Mouse (Mus musculus) lung, postnatal 0 days (tissue): ENCODE data around the gene Larp1. TPM values are rescaled to one million over a fixed set of nuclear protein-coding genes. Genes with fewer than 3 reads are reported as not detected.

ENCODE experiments used
- ATAC-seq: fragments of 200-750 bp; cut with Nextera tagmentation; 2 replicates; pipeline ENCODE4 v1.8.0; 2017; ENCODE audit warnings: moderate library complexity
- DNase-seq: peaks from one replicate; pipeline ENCODE4 v3.0.0-alpha.2; 2016; ENCODE audit warnings: low spot score
- H3K27ac ChIP-seq: fragments of 300-500 bp; sonication (generic); 2 replicates; pipeline ENCODE4 v1.5.1; 2014; ENCODE audit warnings: antibody characterized with exemption, mild to moderate bottlenecking, low read length, mixed read lengths
- H3K27me3 ChIP-seq: fragments of 300-500 bp; sonication (generic); replicated peaks from 2 replicates; pipeline ENCODE4 v1.6.1; 2014; ENCODE audit warnings: low read length, mixed read lengths; ENCODE audit not compliant: insufficient read depth
- H3K36me3 ChIP-seq: fragments of 300-500 bp; sonication (generic); 2 replicates; pipeline ENCODE4 v1.6.1; 2014; ENCODE audit warnings: low read length, mixed read lengths; ENCODE audit not compliant: insufficient read depth
- H3K4me1 ChIP-seq: fragments of 300-500 bp; sonication (generic); 2 replicates; pipeline ENCODE4 v1.6.1; 2014; ENCODE audit warnings: antibody characterized with exemption, low read depth, low read length, mixed read lengths; ENCODE audit not compliant: insufficient read depth
- H3K4me2 ChIP-seq: fragments of 300-500 bp; sonication (generic); replicated peaks from 2 replicates; pipeline ENCODE4 v1.6.1; 2014; ENCODE audit warnings: low read depth, mild to moderate bottlenecking, low read length, moderate library complexity, mixed read lengths
- H3K4me3 ChIP-seq: fragments of 300-500 bp; sonication (generic); 2 replicates; pipeline ENCODE4 v1.5.1; 2014; ENCODE audit warnings: low read depth, low read length
- H3K9ac ChIP-seq: fragments of 300-500 bp; sonication (generic); replicated peaks from 2 replicates; pipeline ENCODE4 v1.6.1; 2014; ENCODE audit warnings: low read depth, mild to moderate bottlenecking
- H3K9me3 ChIP-seq: fragments of 300-500 bp; sonication (generic); 2 replicates; pipeline ENCODE4 v1.6.1; 2016; ENCODE audit warnings: low read length, mixed read lengths
- CTCF ChIP-seq: IDR thresholded peaks from 2 replicates; pipeline ENCODE4 v1.5.1; 2016; ENCODE audit warnings: antibody characterized with exemption, mild to moderate bottlenecking
- EP300 ChIP-seq: IDR thresholded peaks from 2 replicates; pipeline ENCODE4 v1.6.1; 2016; ENCODE audit warnings: antibody characterized with exemption, mild to moderate bottlenecking, control low read depth
- WGBS: fragments of 180-500 bp; shearing (Covaris S2); extraction: QIAGEN DNeasy Blood & Tissue Kit; methylation state at CpG from one replicate; pipeline ENCODE4 v1.1.7; 2014; 5-methylcytosine and 5-hydroxymethylcytosine counted together
- polyA plus RNA-seq: library from polyadenylated mRNA; unstranded; fragments of >200 nt; fragmentation: Nextera tagmentation; extraction: Ambion mirVana; gene quantifications from 2 replicates; pipeline ENCODE4 v1.2.1, GENCODE M21; 2015

The Larp1 gene
- 10.3 and 11.6 TPM in 2 replicates for polyA plus RNA-seq

DNA sequence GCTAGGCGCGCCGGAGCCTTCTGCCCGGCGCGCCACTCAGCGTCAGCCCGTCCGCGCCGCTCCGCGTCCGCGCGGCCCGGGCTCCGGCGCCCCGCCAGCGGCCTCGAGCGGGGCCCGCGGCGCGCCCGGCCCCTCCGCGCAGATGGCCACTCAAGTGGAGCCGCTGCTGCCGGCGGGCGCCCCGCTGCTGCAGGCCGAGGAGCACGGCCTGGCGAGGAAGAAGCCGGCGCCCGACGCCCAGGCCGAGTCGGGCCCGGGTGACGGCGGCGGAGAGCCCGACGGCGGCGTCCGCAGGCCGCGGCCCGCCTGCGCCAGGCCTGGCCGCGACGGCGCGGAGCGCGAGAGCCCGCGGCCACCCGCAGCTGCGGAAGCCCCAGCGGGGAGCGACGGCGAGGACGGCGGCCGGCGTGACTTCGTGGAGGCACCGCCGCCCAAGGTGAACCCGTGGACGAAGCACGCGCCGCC is at the start of gene Larp1:
TSS of gene Larp1 (plus strand) at position 14 of the 465 bp plus-strand sequence.
- WGBS = under 1% methylated on average over 55 of the region's 84 CpGs
- H3K9me3 ChIP-seq = no peaks in the 10 kb centered on the region

DNA sequence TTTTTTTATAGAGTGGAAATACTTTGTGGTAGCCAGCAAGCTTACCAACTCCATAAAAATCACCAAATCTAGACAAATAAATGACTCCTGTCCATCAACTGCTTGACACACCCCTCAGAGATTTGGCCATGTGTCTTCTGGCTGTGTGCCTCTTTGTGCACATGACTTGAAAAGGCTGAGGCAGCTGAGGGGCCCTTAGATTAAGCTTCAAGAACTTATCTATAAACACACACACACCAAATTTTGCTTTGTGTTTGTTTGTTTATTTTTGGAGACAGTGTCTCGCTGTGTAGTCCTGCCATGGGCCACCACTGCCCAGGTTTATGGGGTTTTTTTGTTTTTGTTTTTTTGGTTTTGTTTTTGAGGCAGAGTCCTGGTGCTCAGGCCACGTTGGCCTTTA is 48.9 kb upstream of the Larp1 start:
- Histone ChIP-seq H3K27me3 (no peaks in the 10 kb centered on the region), H3K4me2 (no peak overlapping the region), H3K36me3 (no peaks in the 10 kb centered on the region), H3K4me1 (peaks cover 3% of the 10 kb centered on the region; the same call in 1 of the 2 replicates), H3K9ac (no peak overlapping the region), H3K4me3 (no peak overlapping the region), H3K27ac (no peak overlapping the region), H3K9me3 (no peaks in the 10 kb centered on the region)
- no peak for ATAC-seq
- peak; percentile 4 for DNase-seq
- 73% methylated on average over 2 of the region's 2 CpGs for WGBS
- TF ChIP-seq EP300 (no peak), CTCF (no peak)

More for the DNA sequence above, at the start of gene Larp1:
- peak within 1 kb of the TSS; percentile 84 for H3K4me3 ChIP-seq
- peaks cover 14% of the 10 kb centered on the region for H3K4me1 ChIP-seq
- peak within 1 kb of the TSS; percentile 81 for H3K4me2 ChIP-seq
- peak within 1 kb of the TSS; percentile 86 for H3K9ac ChIP-seq
- no peaks in the 10 kb centered on the region for H3K36me3 ChIP-seq
- ATAC-seq (peak; percentile 69), DNase-seq (no peak)
- no peaks in the 10 kb centered on the region for H3K27me3 ChIP-seq
- TF ChIP-seq CTCF (no peak), EP300 (no peak)
- H3K27ac ChIP-seq = peak within 1 kb of the TSS; percentile 94

DNA sequence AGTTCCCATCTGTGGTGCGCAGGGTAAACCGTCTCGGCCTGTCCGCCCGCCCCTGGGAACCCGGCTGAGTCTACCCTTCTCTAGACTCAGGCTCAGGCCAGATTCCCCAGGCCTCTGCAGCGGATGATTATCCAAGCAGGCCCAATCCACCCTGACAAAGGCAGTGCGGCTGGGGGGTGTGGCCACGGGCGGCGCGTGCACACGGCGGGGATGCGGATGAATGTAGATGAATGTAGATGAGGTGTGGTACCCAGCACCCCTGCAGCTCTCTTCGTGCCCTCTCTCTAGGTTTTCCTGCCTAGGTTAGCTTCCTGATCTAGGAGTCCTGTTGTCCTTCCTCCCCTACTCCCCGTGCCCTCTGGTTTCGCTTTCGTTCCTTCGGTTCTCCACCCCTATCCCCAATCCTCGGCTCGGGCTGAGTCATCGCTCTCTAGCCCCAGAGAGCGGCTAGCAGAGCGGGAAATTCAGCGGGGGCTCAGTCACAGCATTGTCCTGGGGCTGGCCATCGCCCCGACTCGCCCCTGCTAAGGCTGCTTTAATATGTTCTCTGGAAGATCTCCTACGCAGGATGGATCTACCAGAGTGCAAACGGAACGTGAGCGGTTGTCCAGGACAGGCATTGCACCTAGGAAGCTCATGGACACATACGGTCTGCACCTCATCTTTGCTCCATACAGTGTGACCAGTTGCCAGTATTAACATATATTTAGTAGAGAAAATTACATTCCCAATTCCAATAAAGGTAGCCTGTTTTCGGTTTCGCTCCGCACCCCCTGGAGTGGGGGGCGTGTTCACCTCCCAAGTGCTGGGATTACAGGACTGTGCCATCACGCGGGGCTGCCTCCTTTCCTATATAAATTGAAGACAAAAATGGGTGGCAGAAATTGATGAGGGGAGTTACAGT is 46.2 kb upstream of the Larp1 start:
- no peaks in the 10 kb centered on the region for H3K9me3 ChIP-seq
- ATAC-seq (peak; percentile 88), DNase-seq (peak; percentile 90)
- H3K4me1 ChIP-seq = peaks cover 3% of the 10 kb centered on the region; the same call in 1 of the 2 replicates
- no peaks in the 10 kb centered on the region for H3K27me3 ChIP-seq
- H3K4me2 ChIP-seq = peak overlapping the region; percentile 66
- TF ChIP-seq EP300 (no peak), CTCF (0 out of 2 replicates have a peak, but pooled peaks have one; percentile 9)
- H3K27ac ChIP-seq = peak overlapping the region; percentile 87
- peak overlapping the region; percentile 69 for H3K4me3 ChIP-seq
- H3K36me3 ChIP-seq = no peaks in the 10 kb centered on the region
- WGBS = under 1% methylated on average over 40 of the region's 40 CpGs
- peak overlapping the region; percentile 51 for H3K9ac ChIP-seq

DNA sequence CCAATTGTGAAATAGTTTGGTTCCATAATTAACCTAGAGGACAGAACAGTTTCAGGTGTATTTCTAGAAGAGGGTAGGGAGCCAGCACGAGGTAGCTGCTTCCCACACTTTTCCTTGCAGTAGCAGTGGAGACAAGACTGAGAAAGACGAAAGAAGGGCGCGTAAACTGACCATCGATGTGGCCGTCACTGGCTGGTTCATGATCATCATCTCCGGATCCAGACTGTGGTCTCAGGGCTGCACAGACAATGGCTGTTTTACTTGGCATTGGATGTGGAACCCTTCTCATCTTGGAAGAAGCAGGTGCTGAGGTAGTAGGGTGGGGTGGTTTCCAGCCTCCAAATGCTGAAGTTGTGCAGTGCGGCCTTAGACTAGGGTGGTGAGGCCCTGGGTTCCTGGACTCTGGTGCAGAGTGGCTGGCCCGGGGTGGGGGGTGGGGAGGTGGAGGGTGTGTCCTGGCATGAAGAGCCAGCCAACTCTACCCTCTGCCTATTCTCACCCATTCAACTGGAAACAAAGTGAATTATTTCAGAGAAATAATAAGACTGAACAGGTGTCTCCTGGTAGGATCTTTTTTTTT is 45.5 kb upstream of the Larp1 start:
- Histone ChIP-seq H3K9ac (no peak overlapping the region; the same call in 1 of the 2 replicates), H3K27me3 (no peaks in the 10 kb centered on the region), H3K4me3 (peak overlapping the region; percentile 69), H3K4me1 (peaks cover 3% of the 10 kb centered on the region; the same call in 1 of the 2 replicates), H3K9me3 (no peaks in the 10 kb centered on the region), H3K36me3 (no peaks in the 10 kb centered on the region), H3K27ac (0 out of 2 replicates have a peak overlapping the region, but pooled peaks have one; percentile 87), H3K4me2 (peak overlapping the region; percentile 66)
- 39% methylated on average over 9 of the region's 9 CpGs for WGBS
- TF ChIP-seq EP300 (no peak), CTCF (no peak)
- ATAC-seq (no peak), DNase-seq (no peak)

DNA sequence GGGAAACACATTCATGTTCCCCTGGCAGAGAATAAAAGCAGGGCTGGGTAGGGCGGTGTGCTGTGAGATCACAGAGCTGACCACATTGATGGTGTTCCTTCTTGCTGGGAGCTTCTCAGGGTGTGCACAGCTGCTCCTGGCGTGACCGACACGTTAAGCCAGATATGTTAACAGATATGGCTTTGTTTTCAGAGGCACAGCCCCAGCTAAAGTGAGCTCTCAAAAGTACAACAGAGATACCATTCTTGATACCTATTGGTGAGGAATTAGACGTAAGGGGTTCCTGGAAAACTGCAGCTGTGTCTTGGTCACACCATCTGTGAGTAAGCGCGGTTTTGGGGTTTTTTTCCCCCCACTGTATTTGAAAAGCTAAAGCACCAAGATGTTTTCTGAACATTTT is 42.2 kb upstream of the Larp1 start:
- no peak overlapping the region for H3K4me2 ChIP-seq
- peaks cover 3% of the 10 kb centered on the region; the same call in 1 of the 2 replicates for H3K4me1 ChIP-seq
- no peaks in the 10 kb centered on the region for H3K36me3 ChIP-seq
- ATAC-seq (no peak), DNase-seq (no peak)
- TF ChIP-seq EP300 = no peak
- no peak for TF ChIP-seq CTCF
- H3K27ac ChIP-seq = no peak overlapping the region
- no peaks in the 10 kb centered on the region for H3K9me3 ChIP-seq
- H3K27me3 ChIP-seq = no peaks in the 10 kb centered on the region
- H3K4me3 ChIP-seq = no peak overlapping the region
- no peak overlapping the region for H3K9ac ChIP-seq
- 65% methylated on average over 7 of the region's 7 CpGs for WGBS

DNA sequence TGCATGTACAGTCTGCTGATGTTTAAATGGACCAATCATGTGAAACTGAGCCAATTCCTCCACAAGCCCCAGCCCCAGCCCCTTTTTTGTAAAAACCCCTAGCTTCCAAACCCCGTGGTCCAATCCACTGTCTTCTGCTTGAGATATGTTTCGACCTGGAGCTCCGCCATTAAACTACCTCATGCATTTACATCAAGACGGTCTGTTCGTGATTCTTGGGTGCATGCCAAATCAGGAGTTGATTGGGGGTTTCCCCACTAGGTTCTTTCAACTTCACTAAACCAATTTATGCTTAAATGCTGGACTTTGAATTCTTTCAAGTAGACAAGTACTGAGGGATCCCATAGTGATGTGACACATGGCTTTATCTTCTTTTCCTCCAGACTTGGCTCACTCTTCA is 40.6 kb upstream of the Larp1 start:
- WGBS = 58% methylated on average over 5 of the region's 5 CpGs
- no peaks in the 10 kb centered on the region for H3K4me1 ChIP-seq
- H3K36me3 ChIP-seq = no peaks in the 10 kb centered on the region
- DNase-seq = no peak
- no peaks in the 10 kb centered on the region for H3K27me3 ChIP-seq
- no peaks in the 10 kb centered on the region for H3K9me3 ChIP-seq
- no peak for TF ChIP-seq CTCF
- no peak for TF ChIP-seq EP300
- no peak overlapping the region for H3K27ac ChIP-seq
- H3K4me2 ChIP-seq = no peak overlapping the region
- ATAC-seq = no peak
- no peak overlapping the region for H3K4me3 ChIP-seq
- no peak overlapping the region for H3K9ac ChIP-seq
